Mouse (Mus musculus) retina, postnatal 1 day (tissue): ENCODE data around the gene Hist1h1e.
A peak's percentile ranks its signal among the peaks of the same experiment; 100 is the strongest.

Experiments used
- DNase-seq: peaks from one replicate; pipeline ENCODE4 v3.0.0-alpha.2; 2012

Hist1h1e gene

DNA sequence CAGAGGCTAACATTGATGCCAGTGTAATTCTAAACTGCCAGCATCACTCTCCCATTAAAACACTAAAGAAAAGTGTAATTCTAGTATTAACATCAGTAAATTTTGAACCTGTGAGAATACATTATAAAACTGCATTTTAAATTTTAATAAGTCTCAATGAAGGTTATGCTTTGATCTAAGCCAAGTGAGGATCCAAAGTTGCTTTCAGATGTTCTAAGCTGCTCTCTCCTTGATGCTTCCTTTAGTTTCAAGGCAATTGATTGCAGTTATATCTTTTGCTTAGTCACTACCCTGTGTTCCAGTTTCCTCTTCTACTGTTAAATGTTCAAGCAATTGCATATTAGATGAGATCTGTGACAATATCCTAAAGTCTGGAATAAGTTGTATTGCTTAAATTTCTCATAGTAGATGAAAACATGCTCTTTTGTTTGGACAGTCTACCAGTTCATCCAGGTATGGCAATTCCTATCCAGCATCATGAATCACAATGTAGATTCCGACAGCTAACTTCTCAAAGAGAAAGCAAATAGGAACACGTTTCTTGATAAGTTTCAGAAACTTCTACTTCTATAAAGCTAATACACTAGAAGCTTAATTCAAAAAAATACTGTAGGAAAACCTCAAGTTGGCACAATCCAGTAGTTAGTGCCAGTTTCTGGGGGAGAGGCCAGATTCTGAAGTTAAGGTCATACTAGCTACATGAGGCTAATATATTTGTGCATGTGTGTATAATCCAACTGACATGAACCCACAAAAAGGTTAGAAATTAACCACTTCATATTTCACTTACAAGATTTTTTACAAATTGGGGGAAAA lies 49.9 kb downstream of the Hist1h1e start:
- DNase-seq, result no peak

DNA sequence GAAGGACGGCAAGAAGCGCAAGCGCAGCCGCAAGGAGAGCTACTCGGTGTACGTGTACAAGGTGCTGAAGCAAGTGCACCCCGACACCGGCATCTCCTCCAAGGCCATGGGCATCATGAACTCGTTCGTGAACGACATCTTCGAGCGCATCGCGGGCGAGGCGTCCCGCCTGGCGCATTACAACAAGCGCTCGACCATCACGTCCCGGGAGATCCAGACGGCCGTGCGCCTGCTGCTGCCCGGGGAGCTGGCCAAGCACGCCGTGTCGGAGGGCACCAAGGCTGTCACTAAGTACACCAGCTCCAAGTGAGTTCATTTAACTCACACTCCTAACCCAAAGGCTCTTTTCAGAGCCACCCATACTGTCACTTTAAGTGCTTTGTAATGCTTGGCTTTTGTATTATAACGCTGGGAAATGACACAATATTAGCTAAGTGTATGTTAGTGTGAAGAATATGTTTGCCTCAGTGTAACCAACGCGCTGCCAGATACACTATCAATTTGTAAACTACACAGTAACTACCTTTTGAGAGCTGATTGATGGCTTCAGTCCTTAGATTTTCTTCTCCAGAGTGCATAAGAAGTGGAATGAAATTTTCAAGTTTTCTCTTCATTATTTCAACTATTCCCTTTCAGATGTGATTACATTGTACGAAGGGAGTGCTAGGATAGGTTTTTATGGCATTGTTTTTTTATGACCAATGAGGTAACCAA lies 50.7 kb downstream of the Hist1h1e start:
- DNase-seq, result peak; percentile 64

- DNase-seq, result peak; percentile 97
Observed at GRCm38 (mm10) chr13:23571022-23571503, 51.3 kb downstream of the Hist1h1e start, which contains the start of the genes Hist1h2ae and Hist1h2bg. Hist1h2ae (minus strand) TSS chr13:23571220. Hist1h2bg (plus strand) TSS chr13:23571396.
